Mouse (Mus musculus): ENCODE results near the gene Tmem150a. TPM values are rescaled to one million over a fixed set of nuclear protein-coding genes. Genes with fewer than 3 reads are reported as not detected.

Tmem150a gene
- total and polyA plus RNA-seq, 2 experiments: 62.9 to 244 TPM

DNA sequence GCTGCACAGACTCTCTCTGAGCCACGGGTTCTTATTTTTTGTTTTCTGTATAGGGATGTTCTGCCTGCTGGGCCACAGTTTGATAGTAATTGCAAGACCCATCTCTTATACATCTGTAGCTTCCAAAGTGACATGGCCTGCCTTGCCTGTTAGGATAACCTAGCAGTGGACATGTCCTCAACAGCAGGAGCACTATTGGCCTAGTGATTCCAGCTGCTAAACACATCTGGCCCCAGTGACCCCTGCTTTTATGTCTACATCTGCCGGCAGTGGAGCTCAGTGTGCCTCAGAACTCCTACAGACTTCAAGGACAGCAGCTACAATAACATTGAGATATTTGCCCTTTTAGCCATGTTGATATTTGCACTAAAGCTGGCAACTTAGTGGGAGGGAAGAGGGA, 44.7 kb downstream of the Tmem150a start:
- H3K4me3 ChIP-seq (ENCODE audit: insufficient read depth, low read depth, low read length): no peak overlapping the region
- no peaks in the 10 kb centered on the region for H3K79me2 ChIP-seq (ENCODE audit: control insufficient read depth, insufficient read depth, low read length)
- no peak overlapping the region for H3K27ac ChIP-seq (replicated peaks; ENCODE audit: insufficient read depth, low read depth, low read length)
- TF ChIP-seq CTCF (IDR thresholded peaks at IDR 0.05; ENCODE audit: low read depth, low read length) (no peak), POLR2A (IDR thresholded peaks at IDR 0.05; ENCODE audit: extremely low read depth, insufficient read depth, low read length) (no peak)
- 56% methylated on average over 2 of the region's 2 CpGs for WGBS
- no peaks in the 10 kb centered on the region for H3K27me3 ChIP-seq (ENCODE audit: control insufficient read depth, insufficient read depth, low read length)
- no peaks in the 10 kb centered on the region for H3K36me3 ChIP-seq (ENCODE audit: control insufficient read depth, insufficient read depth, low read length)
- H3K4me1 ChIP-seq (ENCODE audit: control insufficient read depth, insufficient read depth, low read length): no peaks in the 10 kb centered on the region
- no peak overlapping the region for H3K9ac ChIP-seq (ENCODE audit: low read depth, low read length)
- no peak for DNase-seq (ENCODE audit: extremely low read depth, low read depth, low spot score)

DNA sequence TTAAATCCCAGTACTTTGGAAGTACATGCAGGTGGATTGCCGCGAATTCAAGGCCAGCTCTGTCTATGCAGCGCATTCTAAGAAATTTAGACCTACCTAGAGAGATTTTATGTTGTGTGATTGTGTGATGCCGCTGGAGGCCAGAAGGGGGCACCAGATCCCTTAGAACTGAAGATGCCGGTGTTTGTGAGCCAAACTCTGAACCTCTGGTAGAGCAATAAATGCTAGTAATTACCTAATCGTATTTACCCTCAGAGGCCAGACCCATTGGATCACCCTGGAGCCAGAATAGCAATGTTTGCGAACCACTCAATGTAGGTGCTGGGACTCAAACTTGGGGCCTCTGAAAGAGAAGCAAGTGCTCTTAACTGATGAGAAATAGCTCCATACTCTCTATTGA, 46.6 kb downstream of the Tmem150a start:
- Histone ChIP-seq H3K36me3 (ENCODE audit: control insufficient read depth, insufficient read depth, low read length) (no peaks in the 10 kb centered on the region), H3K79me2 (ENCODE audit: control insufficient read depth, insufficient read depth, low read length) (no peaks in the 10 kb centered on the region), H3K4me3 (ENCODE audit: insufficient read depth, low read depth, low read length) (no peak overlapping the region), H3K27ac (replicated peaks; ENCODE audit: insufficient read depth, low read depth, low read length) (no peak overlapping the region), H3K9ac (ENCODE audit: low read depth, low read length) (no peak overlapping the region), H3K4me1 (ENCODE audit: control insufficient read depth, insufficient read depth, low read length) (no peaks in the 10 kb centered on the region), H3K27me3 (ENCODE audit: control insufficient read depth, insufficient read depth, low read length) (no peaks in the 10 kb centered on the region)
- 10% methylated on average over 7 of the region's 7 CpGs for WGBS
- DNase-seq (ENCODE audit: extremely low read depth, low read depth, low spot score): peak; percentile 94
- TF ChIP-seq CTCF (IDR thresholded peaks at IDR 0.05; ENCODE audit: low read depth, low read length) (peak; percentile 76), POLR2A (IDR thresholded peaks at IDR 0.05; ENCODE audit: extremely low read depth, insufficient read depth, low read length) (no peak)

DNA sequence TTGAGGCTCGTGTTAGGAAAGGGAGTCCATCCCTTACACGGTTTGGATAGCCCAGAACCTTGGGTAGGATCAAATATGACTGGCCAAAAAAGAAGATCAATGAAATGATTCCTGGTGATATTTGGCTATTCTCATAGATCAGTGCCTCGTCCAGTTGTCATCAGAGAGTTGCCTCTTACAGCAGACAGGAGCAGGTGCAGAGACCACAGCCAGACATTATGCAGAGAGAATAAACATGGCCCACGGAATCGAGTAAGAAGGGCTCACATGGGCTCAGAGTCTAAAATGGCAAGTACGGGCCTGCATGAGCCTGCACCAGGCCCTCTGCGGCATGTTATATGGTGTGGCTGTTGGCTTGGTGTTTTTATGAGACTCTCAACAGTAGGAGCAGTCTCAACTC, 50.1 kb downstream of the Tmem150a start:
- Histone ChIP-seq H3K79me2 (ENCODE audit: control insufficient read depth, insufficient read depth, low read length) (no peaks in the 10 kb centered on the region), H3K4me1 (ENCODE audit: control insufficient read depth, insufficient read depth, low read length) (no peaks in the 10 kb centered on the region), H3K9ac (ENCODE audit: low read depth, low read length) (no peak overlapping the region), H3K36me3 (ENCODE audit: control insufficient read depth, insufficient read depth, low read length) (no peaks in the 10 kb centered on the region), H3K27me3 (ENCODE audit: control insufficient read depth, insufficient read depth, low read length) (no peaks in the 10 kb centered on the region), H3K27ac (replicated peaks; ENCODE audit: insufficient read depth, low read depth, low read length) (no peak overlapping the region), H3K4me3 (ENCODE audit: insufficient read depth, low read depth, low read length) (no peak overlapping the region)
- TF ChIP-seq CTCF (IDR thresholded peaks at IDR 0.05; ENCODE audit: low read depth, low read length) (no peak), POLR2A (IDR thresholded peaks at IDR 0.05; ENCODE audit: extremely low read depth, insufficient read depth, low read length) (no peak)
- no peak for DNase-seq (ENCODE audit: extremely low read depth, low read depth, low spot score)
- 69% methylated on average over 7 of the region's 7 CpGs for WGBS

DNA sequence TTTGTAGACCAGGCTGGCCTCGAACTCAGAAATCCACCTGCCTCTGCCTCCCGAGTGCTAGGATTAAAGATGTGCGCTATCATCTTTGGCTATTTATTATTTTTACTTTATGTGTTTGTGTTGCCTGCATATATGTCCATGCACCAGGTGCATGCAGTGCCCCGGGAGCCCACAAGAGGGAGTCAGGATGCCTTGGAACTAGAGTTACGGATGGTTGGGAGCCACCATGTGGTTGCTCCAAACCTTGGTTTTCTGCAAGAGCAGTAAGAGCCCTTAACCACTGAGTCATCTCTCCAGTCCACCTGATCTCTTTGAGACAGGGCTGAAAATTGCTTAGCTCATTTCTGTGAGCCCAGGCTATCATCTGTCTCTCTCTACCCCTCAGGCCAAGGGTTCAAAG, 51.9 kb downstream of the Tmem150a start:
- WGBS: 1% methylated on average over 5 of the region's 5 CpGs

More for the DNA sequence above, 51.9 kb downstream of the Tmem150a start:
- Histone ChIP-seq H3K9ac (ENCODE audit: low read depth, low read length) (no peak overlapping the region), H3K27ac (replicated peaks; ENCODE audit: insufficient read depth, low read depth, low read length) (no peak overlapping the region), H3K4me1 (ENCODE audit: control insufficient read depth, insufficient read depth, low read length) (no peaks in the 10 kb centered on the region), H3K79me2 (ENCODE audit: control insufficient read depth, insufficient read depth, low read length) (no peaks in the 10 kb centered on the region), H3K36me3 (ENCODE audit: control insufficient read depth, insufficient read depth, low read length) (no peaks in the 10 kb centered on the region), H3K4me3 (ENCODE audit: insufficient read depth, low read depth, low read length) (no peak overlapping the region), H3K27me3 (ENCODE audit: control insufficient read depth, insufficient read depth, low read length) (no peaks in the 10 kb centered on the region)
- TF ChIP-seq CTCF (IDR thresholded peaks at IDR 0.05; ENCODE audit: low read depth, low read length): peak; percentile 100
- no peak for TF ChIP-seq POLR2A (IDR thresholded peaks at IDR 0.05; ENCODE audit: extremely low read depth, insufficient read depth, low read length)
- DNase-seq (ENCODE audit: extremely low read depth, low read depth, low spot score): peak; percentile 79

Other genes with a start within 250 kb of the Tmem150a start
- 5.1 and 15.4 TPM in 2 replicates for gene Atoh8, start 119.9 kb upstream of the Tmem150a start, total RNA-seq (2014; rRNA removed)
- 22.9 and 28.7 TPM in 2 replicates for gene Atoh8, start 119.9 kb upstream of the Tmem150a start, polyA plus RNA-seq (2012; rRNA removed)
- not detected in 2 replicates for gene Sftpb, start 50.8 kb upstream of the Tmem150a start, total RNA-seq (2014; rRNA removed)
- gene Sftpb, start 50.8 kb upstream of the Tmem150a start, polyA plus RNA-seq (2012; rRNA removed): 0.31 TPM in 1 of 2 replicates, not detected in the other
- 15.2 TPM in 2 replicates for gene Usp39, start 10.3 kb upstream of the Tmem150a start, total RNA-seq (2014; rRNA removed)
- gene Usp39, start 10.3 kb upstream of the Tmem150a start, polyA plus RNA-seq (2012; rRNA removed): 10.5 and 11.9 TPM in 2 replicates
- gene 0610030E20Rik, start 8.1 kb upstream of the Tmem150a start, total RNA-seq (2014; rRNA removed): 10.2 and 14.2 TPM in 2 replicates
- gene 0610030E20Rik, start 8.1 kb upstream of the Tmem150a start, polyA plus RNA-seq (2012; rRNA removed): 17.5 and 18.5 TPM in 2 replicates
- 58.1 and 62.6 TPM in 2 replicates for gene Rnf181, start 11.5 kb downstream of the Tmem150a start, total RNA-seq (2014; rRNA removed)
- gene Rnf181, start 11.5 kb downstream of the Tmem150a start, polyA plus RNA-seq (2012; rRNA removed): 66.4 and 75.2 TPM in 2 replicates
- gene Vamp5, start 25.0 kb downstream of the Tmem150a start, total RNA-seq (2014; rRNA removed): 18.9 and 20.5 TPM in 2 replicates
- gene Vamp5, start 25.0 kb downstream of the Tmem150a start, polyA plus RNA-seq (2012; rRNA removed): 18.3 and 18.5 TPM in 2 replicates
- gene Vamp8, start 35.3 kb downstream of the Tmem150a start, total RNA-seq (2014; rRNA removed): 193 and 238 TPM in 2 replicates
- gene Vamp8, start 35.3 kb downstream of the Tmem150a start, polyA plus RNA-seq (2012; rRNA removed): 219 and 220 TPM in 2 replicates
- 71.0 and 80.9 TPM in 2 replicates for gene Ggcx, start 58.9 kb downstream of the Tmem150a start, total RNA-seq (2014; rRNA removed)
- gene Ggcx, start 58.9 kb downstream of the Tmem150a start, polyA plus RNA-seq (2012; rRNA removed): 62.4 and 67.3 TPM in 2 replicates
- gene Mat2a, start 84.1 kb downstream of the Tmem150a start, total RNA-seq (2014; rRNA removed): 54.0 and 59.7 TPM in 2 replicates
- 19.8 and 31.1 TPM in 2 replicates for gene Mat2a, start 84.1 kb downstream of the Tmem150a start, polyA plus RNA-seq (2012; rRNA removed)
- gene Sh2d6, start 166.3 kb downstream of the Tmem150a start, total RNA-seq (2014; rRNA removed): not detected in 2 replicates
- gene Sh2d6, start 166.3 kb downstream of the Tmem150a start, polyA plus RNA-seq (2012; rRNA removed): not detected in 2 replicates
- 3.9 and 4.3 TPM in 2 replicates for gene Capg, start 188.9 kb downstream of the Tmem150a start, total RNA-seq (2014; rRNA removed)
- 2.2 and 2.8 TPM in 2 replicates for gene Capg, start 188.9 kb downstream of the Tmem150a start, polyA plus RNA-seq (2012; rRNA removed)
- 7.6 and 9.5 TPM in 2 replicates for gene Elmod3, start 243.0 kb downstream of the Tmem150a start, total RNA-seq (2014; rRNA removed)
- gene Elmod3, start 243.0 kb downstream of the Tmem150a start, polyA plus RNA-seq (2012; rRNA removed): 14.7 and 16.0 TPM in 2 replicates
- 151 and 180 TPM in 2 replicates for gene Retsat, start 243.0 kb downstream of the Tmem150a start, total RNA-seq (2014; rRNA removed)
- gene Retsat, start 243.0 kb downstream of the Tmem150a start, polyA plus RNA-seq (2012; rRNA removed): 303 and 340 TPM in 2 replicates